Mouse (Mus musculus) forebrain, embryonic 14.5 days (tissue): Measurements from ENCODE around the gene Bin2. TPM values are rescaled to one million over a fixed set of nuclear protein-coding genes. Genes with fewer than 3 reads are reported as not detected.
"Not testable (repeated sequence)": the region's sequence is repeated elsewhere in the genome, so short reads cannot be mapped to it uniquely, and the experiment has no call there.

Experiments used
- ATAC-seq: fragments of 200-750 bp; cut with Nextera tagmentation; 2 replicates; pipeline ENCODE4 v1.8.0; 2017; ENCODE audit warnings: mild to moderate bottlenecking, moderate library complexity
- DNase-seq: peaks from one replicate; pipeline ENCODE4 v3.0.0-alpha.2; 2015; ENCODE audit warnings: low spot score
- H3K27ac ChIP-seq: fragments of 300-500 bp; sonication (generic); 2 replicates; pipeline ENCODE4 v1.5.1; 2014; ENCODE audit warnings: low read depth, mild to moderate bottlenecking, control low read depth, low read length, moderate library complexity
- H3K27me3 ChIP-seq: fragments of 300-500 bp; sonication (generic); replicated peaks from 2 replicates; pipeline ENCODE4 v1.6.1; 2014; ENCODE audit warnings: low read length, control low read depth, mixed read lengths; ENCODE audit not compliant: control insufficient read depth, insufficient read depth
- H3K36me3 ChIP-seq: fragments of 300-500 bp; sonication (generic); 2 replicates; pipeline ENCODE4 v1.6.1; 2014; ENCODE audit warnings: low read length, control low read depth; ENCODE audit not compliant: control insufficient read depth, insufficient read depth
- H3K4me1 ChIP-seq: fragments of 300-500 bp; sonication (generic); 2 replicates; pipeline ENCODE4 v1.6.1; 2014; ENCODE audit warnings: antibody characterized with exemption, low read length, control low read depth; ENCODE audit not compliant: control insufficient read depth, insufficient read depth
- H3K4me2 ChIP-seq: fragments of 300-500 bp; sonication (generic); 2 replicates; pipeline ENCODE4 v1.6.1; 2014; ENCODE audit warnings: mild to moderate bottlenecking, control low read depth, low read length
- H3K4me3 ChIP-seq: fragments of 300-500 bp; sonication (generic); 2 replicates; pipeline ENCODE4 v1.5.1; 2014; ENCODE audit warnings: low read depth, low read length, control low read depth
- H3K9ac ChIP-seq: fragments of 300-500 bp; sonication (generic); 2 replicates; pipeline ENCODE4 v1.6.1; 2014; ENCODE audit warnings: mild to moderate bottlenecking, low read length, control low read depth, moderate library complexity
- H3K9me3 ChIP-seq: fragments of 300-500 bp; sonication (generic); replicated peaks from 2 replicates; pipeline ENCODE4 v1.6.1; 2016; ENCODE audit warnings: low read length, control low read depth, mixed read lengths; ENCODE audit not compliant: control insufficient read depth
- WGBS: fragments of 180-500 bp; shearing (Covaris S2); extraction: QIAGEN DNeasy Blood & Tissue Kit; methylation state at CpG from one replicate; pipeline ENCODE4 v1.1.7; 2014; 5-methylcytosine and 5-hydroxymethylcytosine counted together
- polyA plus RNA-seq: library from polyadenylated mRNA; unstranded; fragments of >200 nt; fragmentation: Nextera tagmentation; extraction: Ambion mirVana; gene quantifications from 2 replicates; pipeline ENCODE4 v1.2.1, GENCODE M21; 2014

The Bin2 gene
- polyA plus RNA-seq, 1 experiment from 2014 or later: 0.18 TPM

DNA sequence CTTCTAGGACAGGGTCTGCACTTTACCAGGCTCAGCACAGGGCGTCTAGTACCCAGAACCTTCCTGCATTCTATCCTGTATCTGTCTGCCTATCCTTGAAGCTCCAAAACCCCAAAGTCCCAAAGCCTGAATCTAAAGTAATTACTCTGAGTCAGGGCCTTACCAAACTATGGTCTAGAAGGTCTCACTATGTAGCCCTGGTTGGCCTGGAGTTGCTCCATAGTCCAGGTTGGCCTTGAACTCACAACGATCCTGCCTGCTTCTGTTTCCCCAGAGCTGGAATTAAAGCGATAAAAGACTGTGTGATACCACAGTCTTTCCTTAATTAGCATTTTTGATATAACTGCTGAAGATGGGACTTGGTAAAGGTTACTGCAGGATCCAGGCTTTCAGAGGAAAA is 44.9 kb downstream of the Bin2 start:
- H3K36me3 ChIP-seq: peaks cover 19% of the 10 kb centered on the region
- H3K4me2 ChIP-seq: no peak overlapping the region
- no peak overlapping the region for H3K9ac ChIP-seq
- no peaks in the 10 kb centered on the region for H3K4me1 ChIP-seq
- no peaks in the 10 kb centered on the region for H3K9me3 ChIP-seq
- DNase-seq: no peak
- 79% methylated on average over 3 of the region's 3 CpGs for WGBS
- ATAC-seq: no peak
- H3K4me3 ChIP-seq: no peak overlapping the region
- no peak overlapping the region for H3K27ac ChIP-seq
- no peaks in the 10 kb centered on the region for H3K27me3 ChIP-seq

DNA sequence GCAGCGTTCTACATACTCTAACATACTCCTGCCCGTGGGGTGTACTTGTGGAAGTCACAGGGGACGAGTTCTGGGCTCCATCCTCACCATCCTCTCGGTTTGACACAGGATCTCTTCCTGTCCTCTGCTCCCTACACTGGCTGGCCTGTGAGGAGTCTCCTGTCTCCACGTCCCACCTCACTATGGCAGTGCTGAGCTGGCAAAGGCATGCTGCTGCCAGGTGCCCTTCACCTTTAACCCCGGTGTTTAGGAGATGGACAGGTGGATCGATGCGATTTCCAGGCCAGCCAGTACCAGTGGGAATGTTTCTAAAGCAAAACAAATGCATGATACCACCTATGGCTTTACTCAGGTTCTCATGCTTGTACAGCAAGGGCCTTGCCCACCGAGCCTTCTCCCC is 45.6 kb downstream of the Bin2 start:
- H3K9ac ChIP-seq: no peak overlapping the region
- H3K4me1 ChIP-seq: no peaks in the 10 kb centered on the region
- no peak overlapping the region for H3K4me2 ChIP-seq
- peaks cover 26% of the 10 kb centered on the region for H3K36me3 ChIP-seq
- WGBS: 86% methylated on average over 9 of the region's 9 CpGs
- no peaks in the 10 kb centered on the region for H3K27me3 ChIP-seq
- no peak for DNase-seq
- no peak for ATAC-seq
- no peak overlapping the region for H3K4me3 ChIP-seq
- H3K27ac ChIP-seq: no peak overlapping the region
- no peaks in the 10 kb centered on the region for H3K9me3 ChIP-seq

DNA sequence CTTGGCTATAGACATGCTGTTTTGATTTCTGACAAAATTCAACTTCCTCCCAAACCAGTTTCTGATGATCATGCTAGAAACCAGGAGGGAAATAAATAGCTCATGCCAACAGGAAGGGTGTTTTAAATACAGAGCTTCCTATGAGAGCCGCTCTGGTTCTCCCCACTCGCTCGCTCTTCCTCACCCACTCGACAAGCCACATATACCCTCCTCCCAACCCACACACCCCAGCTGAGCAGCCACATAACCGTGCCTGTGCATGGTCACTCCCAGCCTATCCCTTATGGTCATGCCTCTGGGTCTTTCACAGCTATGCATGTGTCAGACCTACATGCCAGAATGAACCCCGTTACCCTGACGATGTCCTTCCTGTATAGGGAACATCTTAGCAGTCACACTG is 47.2 kb downstream of the Bin2 start:
- no peak for DNase-seq
- Histone ChIP-seq H3K4me1 (no peaks in the 10 kb centered on the region), H3K9ac (no peak overlapping the region), H3K4me2 (no peak overlapping the region), H3K4me3 (no peak overlapping the region), H3K9me3 (no peaks in the 10 kb centered on the region), H3K36me3 (peaks cover 41% of the 10 kb centered on the region), H3K27me3 (no peaks in the 10 kb centered on the region), H3K27ac (no peak overlapping the region)
- 83% methylated on average over 7 of the region's 7 CpGs for WGBS
- no peak for ATAC-seq

DNA sequence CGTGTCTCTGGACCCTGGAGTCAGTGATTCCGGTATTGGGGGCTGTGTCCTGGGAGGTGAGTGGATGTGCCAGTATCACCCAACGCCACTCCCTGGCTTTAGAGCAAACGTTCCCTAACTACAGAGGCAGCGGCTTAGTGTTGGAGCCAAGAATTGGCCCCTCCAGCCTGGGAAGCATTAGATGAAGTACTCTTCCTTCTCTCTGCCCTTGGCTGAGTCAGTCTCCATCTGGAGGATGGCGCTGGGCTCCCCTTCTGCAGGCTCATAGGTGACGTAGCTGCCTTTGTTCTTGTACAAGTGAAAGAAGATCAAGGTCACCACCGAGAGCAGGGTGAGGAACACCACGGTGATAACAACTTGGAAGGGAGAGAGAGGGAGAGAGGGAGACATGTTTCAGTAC is 47.7 kb downstream of the Bin2 start:
- H3K27ac ChIP-seq, ATAC-seq, H3K4me2 ChIP-seq, H3K9me3 ChIP-seq, H3K4me3 ChIP-seq, H3K4me1 ChIP-seq, H3K27me3 ChIP-seq, H3K9ac ChIP-seq, DNase-seq: not testable (repeated sequence)
- 80% methylated on average over 9 of the region's 9 CpGs for WGBS
- H3K36me3 ChIP-seq: peaks cover 45% of the 10 kb centered on the region

DNA sequence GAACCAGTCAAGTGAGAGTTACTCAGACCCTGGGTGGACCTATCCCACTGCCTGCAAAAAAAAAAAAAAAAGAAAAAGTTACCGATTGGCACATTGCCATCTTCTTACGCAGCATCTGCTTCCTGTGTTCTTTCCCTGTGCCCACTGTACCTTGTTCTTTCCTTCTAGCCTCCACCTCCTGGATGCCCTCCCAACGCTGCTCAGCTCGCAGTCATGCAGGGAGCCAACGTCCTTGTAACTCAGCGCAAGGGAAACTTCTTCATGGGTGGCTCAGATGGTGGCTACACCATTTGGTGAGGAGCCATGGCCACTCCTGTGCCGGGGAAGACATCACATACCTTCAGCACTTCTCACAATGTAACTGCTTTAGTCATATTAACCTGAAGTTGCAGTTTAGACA is 50.2 kb downstream of the Bin2 start:
- ATAC-seq: no peak
- Histone ChIP-seq H3K27ac (no peak overlapping the region), H3K4me1 (peaks cover 3% of the 10 kb centered on the region), H3K36me3 (peaks cover 45% of the 10 kb centered on the region), H3K4me2 (no peak overlapping the region), H3K27me3 (no peaks in the 10 kb centered on the region), H3K9ac (no peak overlapping the region), H3K4me3 (no peak overlapping the region), H3K9me3 (no peaks in the 10 kb centered on the region)
- no peak for DNase-seq
- WGBS: 90% methylated on average over 7 of the region's 7 CpGs

DNA sequence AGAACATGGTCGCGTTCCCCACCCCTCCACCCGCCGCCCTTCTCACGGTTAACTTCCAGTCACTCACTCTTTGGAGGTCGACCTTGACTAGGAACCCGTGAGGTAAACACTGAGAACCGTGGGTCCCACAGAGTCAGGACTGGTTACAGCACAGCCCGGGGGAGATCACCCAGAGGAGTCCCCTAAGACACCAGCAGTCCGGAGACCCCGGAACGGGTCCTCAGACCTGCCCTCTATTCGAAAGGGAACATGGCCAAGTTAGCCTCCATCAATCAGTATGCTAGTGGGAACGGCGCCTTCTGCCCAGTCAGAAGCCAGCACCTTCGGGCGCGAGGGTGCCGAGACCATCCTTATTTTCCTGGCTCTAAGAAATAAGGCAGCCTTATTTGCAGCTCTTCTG is 53.1 kb downstream of the Bin2 start:
- ATAC-seq: peak; percentile 6; the same call in 1 of the 2 replicates
- H3K9ac ChIP-seq: peak overlapping the region; percentile 90
- H3K9me3 ChIP-seq: no peaks in the 10 kb centered on the region
- no peaks in the 10 kb centered on the region for H3K27me3 ChIP-seq
- peak overlapping the region; percentile 95 for H3K27ac ChIP-seq
- H3K4me1 ChIP-seq: peaks cover 7% of the 10 kb centered on the region
- H3K4me2 ChIP-seq: peak overlapping the region; percentile 62
- no peak for DNase-seq
- WGBS: under 1% methylated on average over 19 of the region's 19 CpGs
- H3K4me3 ChIP-seq: peak overlapping the region; percentile 95
- peaks cover 43% of the 10 kb centered on the region for H3K36me3 ChIP-seq

DNA sequence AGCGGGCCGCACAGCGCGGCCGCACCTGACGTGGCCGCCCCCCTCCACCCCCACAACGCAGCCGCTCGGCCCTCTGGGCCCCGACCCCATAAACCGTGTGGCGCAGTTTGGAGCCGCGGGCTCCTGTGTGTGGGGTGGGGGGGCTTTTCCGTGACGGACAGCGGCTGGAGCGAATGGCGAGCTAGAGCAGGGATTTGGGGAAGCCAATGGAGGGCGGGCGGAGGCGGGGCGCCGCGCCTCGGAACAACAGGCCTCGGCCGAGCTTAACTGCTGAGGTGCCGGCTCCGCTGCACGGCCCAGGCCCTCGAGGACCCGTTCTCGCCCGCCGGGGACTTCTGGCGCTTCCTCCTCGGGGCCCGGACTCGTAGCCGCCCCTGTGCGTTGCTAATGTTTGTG is 53.5 kb downstream of the Bin2 start:
- H3K9ac ChIP-seq: peak overlapping the region; percentile 90
- DNase-seq (peak; percentile 95), ATAC-seq (peak; percentile 88)
- no peaks in the 10 kb centered on the region for H3K9me3 ChIP-seq
- H3K36me3 ChIP-seq: peaks cover 39% of the 10 kb centered on the region
- peak overlapping the region; percentile 95 for H3K4me3 ChIP-seq
- H3K4me1 ChIP-seq: peaks cover 7% of the 10 kb centered on the region
- peak overlapping the region; percentile 95 for H3K27ac ChIP-seq
- H3K4me2 ChIP-seq: peak overlapping the region; percentile 62
- no peaks in the 10 kb centered on the region for H3K27me3 ChIP-seq
- under 1% methylated on average over 32 of the region's 43 CpGs for WGBS

DNA sequence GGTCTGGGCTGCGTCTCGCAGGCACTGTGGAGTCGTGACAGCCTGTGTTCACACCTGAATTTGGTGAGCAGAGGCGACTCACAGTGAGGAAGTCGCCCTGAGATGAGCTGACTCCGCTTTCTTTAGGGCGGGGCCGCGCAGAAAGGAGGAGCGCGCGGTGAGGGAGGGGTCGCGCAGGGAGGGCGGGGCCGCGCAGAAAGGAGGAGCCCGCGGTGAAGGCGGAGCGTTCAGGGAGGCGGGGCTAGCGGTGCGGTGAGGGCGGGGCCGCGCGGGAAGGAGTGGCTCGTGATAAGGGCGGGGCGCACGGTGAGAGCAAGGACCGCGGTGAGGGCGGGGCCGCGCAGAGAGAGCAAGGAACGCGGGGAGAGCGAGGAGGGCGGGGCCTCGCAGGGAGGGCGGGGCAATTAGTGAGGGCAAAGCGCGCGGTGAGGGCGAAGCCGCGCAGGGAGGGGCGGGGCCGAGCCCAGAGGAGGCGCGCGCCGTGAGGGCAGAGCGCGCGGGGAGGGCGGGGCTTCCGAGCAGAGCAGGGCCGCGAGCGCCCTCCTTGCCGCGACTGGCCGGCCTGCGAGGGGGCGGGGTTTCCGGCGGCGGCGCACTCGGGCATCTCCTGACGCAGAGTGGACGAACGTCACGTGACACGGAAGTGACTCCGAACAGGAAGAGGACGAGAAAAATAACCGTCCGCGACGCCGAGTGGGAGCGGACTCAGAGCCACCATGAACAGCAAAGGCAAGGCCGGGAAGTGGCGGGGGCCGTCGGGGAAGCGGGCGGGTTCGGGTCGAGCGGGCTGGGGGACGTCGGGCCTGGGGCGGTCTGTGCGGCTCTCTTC is 54.1 kb downstream of the Bin2 start, which contains the start of gene Dazap2:
Dazap2 (plus strand) TSS at position 354 of the 829 bp plus-strand sequence.
- peak within 1 kb of the TSS; percentile 95 for H3K27ac ChIP-seq
- peak; percentile 91 for ATAC-seq
- peak within 1 kb of the TSS; percentile 95 for H3K4me3 ChIP-seq
- peak within 1 kb of the TSS; percentile 78 for H3K4me2 ChIP-seq
- peak within 1 kb of the TSS; percentile 90 for H3K9ac ChIP-seq
- peak; percentile 98 for DNase-seq
- no peaks in the 10 kb centered on the region for H3K27me3 ChIP-seq
- under 1% methylated on average over 70 of the region's 99 CpGs for WGBS
- H3K36me3 ChIP-seq: peaks cover 33% of the 10 kb centered on the region
- H3K4me1 ChIP-seq: peaks cover 7% of the 10 kb centered on the region
- H3K9me3 ChIP-seq: no peaks in the 10 kb centered on the region
